Mouse (Mus musculus) cerebellum, adult 9-10 months (tissue): Measurements from ENCODE around the gene Wdtc1.

Experiments
- DNase-seq: peaks from one replicate; pipeline ENCODE4 v3.0.0; 2022

The Wdtc1 gene

DNA sequence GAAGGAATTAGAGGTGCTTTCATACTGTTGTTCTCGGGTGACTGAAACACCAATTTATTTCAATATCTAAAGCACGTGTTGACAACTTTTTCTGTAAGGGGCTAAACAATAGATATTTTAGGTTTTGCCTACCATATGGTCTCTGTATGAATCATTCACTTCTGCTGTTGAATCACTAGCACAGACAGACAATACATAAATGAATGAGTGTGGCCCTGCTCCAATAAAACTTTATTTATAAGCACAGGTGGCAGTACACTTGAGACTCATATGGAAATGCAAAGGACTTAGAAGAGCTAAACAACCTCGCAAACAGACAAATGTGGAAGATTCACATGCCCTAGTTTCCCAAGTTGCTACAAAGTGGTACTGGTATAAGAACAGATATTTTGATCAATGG lies 33.6 kb downstream of the Wdtc1 start:
- no peak for DNase-seq

DNA sequence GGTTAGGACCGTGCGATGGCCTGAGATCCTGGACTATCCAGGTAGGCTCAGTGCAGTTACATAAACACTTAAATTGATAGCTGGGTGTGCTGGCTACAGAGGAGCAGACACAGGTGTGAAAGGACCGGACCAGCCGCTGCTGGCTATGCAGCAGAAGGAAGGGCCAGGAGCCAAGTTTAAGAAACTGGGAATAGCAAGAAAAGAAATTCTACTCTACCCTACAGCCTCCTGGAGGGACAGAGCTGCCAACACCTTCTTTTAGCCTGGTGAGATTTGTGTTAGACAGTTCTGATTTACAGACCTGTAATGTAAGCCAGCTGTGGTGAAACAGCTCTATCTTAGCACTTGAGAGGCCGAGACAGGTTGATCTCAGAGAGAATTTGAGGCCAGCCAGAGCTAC lies 37.3 kb downstream of the Wdtc1 start:
- DNase-seq: no peak

DNA sequence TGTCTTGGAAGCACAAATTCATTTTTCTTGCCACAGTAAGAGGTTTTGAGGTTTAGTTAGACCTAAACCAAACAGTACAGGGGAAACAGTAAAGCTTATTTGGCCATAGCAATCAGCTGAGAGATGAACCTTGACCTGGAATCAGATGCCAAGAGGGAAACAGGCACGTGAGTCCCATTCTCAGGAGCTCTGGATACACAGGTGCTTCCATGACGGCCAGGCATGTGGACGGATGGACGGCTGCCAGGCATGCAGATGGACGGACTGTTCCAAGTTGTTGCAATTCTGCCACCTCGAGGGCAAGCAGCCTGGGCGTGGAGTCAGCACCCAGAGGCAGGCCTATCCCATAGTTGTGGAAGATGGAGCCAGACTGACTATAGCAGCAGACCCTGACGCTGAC lies 38.4 kb downstream of the Wdtc1 start:
- DNase-seq: peak; percentile 88

DNA sequence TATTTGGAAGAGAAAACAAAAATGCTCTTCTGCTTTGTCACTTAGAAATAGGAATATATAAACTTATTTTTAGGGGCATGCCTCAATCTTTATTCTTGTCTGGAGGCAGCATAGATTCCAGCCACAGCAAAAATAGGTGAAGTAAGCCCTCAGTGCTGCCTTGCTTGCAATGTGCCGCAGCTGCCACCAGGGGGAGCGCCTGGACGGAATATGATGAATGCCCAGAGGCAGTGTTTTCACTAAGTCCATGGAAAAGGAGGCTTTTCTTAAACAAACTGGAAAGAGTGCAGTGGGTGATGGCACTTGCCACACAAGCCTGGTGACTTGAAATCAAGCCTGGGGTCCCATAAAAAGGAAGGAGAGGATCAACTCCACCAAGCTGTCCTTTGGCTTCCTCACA lies 43.3 kb downstream of the Wdtc1 start:
- peak; percentile 86 for DNase-seq

DNA sequence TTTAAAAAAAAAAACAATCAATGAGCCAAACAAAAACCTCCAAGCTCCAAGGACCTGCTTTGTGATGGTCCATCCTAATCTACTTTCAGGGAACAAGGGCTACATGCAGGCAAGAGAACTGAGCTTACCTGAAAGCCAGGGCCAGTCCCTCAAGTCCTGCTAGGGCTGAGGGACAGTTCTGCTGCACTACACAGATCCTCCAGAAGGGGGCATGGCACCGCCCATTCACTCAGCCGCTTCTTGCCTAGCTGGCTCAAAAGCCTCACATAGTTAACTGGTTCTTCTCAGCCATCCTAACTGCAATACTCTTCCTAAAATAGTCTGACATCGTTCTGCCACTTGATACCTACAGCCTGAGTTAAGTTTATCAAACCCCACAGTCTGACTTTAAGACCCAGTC lies 46.0 kb downstream of the Wdtc1 start:
- peak; percentile 71 for DNase-seq

DNA sequence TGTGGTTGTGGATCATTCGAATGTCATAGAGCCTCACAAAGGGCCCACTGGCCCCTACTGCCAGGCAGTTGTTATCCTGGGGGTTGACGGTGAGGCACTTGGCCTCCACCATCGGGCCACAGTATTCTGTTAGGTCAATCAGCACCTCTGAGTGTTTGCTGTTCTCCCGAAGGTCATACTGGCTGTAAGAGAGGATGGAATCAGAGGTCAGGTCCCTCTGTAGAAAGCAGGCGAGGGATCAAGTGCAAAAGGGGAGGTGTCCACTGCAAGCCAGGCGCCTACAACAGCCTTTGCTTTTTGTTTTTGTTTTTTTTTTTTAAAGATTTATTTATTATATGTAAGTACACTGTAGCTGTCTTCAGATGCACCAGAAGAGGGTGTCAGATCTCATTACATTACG lies 47.5 kb downstream of the Wdtc1 start:
- DNase-seq: no peak

DNA sequence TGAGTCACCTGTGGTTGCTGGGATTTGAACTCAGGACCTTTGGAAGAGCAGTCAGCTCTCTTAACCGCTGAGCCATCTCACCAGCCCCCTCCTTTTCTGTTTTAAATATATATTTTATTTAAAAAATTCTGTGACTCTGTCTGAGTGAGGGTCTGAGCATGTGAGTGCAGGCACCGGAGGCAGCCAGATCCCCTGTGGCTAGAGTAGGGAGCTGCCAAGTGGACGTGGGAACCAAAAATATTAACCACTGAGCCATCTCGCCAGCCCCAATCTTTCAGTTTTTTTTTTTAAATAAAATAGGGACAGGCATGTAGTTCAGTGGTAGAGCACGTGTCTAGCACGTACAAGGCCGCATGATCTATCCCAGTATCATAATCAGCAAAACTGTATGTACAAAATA lies 48.5 kb downstream of the Wdtc1 start:
- DNase-seq: no peak

DNA sequence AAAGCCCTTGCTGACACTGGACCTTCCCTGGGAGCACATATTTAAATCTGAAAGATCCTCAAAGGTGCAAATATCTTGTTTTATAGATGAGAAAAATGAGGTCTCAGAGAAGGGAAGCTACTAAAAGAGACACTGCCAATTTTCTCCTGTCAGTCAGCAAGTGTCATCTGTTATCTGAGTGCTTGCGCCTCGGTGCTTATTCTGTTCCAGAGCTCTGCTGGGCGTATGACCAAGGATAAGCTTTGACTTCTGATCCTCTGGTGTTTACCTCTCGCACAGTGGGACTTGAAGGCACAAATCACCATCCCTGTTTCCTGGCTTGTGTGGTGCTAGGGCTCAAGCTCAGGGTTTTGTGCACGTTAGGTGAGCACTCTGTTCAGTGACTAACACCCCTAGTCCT lies 50.6 kb downstream of the Wdtc1 start:
- no peak for DNase-seq

DNA sequence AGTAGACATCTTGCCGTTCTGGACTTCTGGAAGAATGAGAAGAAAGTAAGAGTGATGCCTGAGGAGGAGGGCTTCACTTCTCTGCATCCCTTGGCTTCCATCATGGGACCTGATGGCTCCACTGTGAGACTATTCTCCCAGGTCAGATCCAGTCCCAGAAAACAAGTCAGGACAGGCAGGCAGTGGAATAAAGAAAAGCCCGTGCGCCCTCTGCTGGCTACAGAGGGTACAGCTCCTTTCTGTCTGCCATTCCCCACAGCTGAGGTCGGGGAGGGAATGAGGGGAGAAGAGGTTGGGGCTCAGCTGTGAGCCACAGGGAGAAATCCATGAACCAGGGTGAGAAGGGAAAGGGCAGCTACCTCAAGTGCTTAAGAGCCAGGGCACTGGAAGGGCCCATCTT lies 51.5 kb downstream of the Wdtc1 start:
- DNase-seq: peak; percentile 87

DNA sequence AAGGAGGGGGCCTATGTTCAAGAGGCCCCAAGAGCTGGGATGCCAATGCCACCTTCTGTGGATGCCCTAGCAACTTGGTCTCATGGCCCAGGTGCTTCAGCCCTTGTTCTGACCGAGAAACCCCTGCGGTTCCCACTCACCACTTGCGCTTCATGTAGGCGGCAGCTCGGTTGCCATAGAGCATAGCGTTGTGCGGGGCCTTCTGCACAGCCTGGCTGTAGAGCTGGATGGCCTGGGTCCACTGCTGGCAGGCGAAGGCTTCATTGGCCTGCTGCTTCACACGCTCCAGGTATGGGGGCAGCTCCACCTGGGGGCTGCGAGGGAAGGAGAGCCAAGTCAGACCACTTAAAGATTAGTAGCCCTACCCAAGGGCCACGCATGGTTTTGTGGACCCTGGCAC lies 52.9 kb downstream of the Wdtc1 start:
- DNase-seq: no peak

DNA sequence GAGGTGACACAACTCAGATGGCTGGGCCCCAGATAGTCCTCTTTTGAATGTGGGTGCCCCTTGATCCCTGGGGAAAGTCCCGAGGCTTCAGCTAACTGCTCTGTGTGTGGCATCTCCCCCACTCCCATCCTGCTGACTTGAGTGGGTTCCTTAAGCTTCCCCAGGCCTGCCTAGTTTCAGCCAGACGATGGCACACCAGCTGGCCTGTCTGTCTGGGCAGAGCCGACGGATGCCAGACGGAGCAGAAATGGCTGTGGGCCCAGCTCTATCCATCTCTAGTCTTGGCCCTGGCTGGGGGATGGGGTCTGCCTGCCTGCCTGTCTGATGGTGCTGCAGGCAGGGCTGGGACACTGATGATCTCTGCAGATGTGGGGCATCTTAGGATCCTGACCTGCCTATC lies 53.6 kb downstream of the Wdtc1 start:
- peak; percentile 83 for DNase-seq

DNA sequence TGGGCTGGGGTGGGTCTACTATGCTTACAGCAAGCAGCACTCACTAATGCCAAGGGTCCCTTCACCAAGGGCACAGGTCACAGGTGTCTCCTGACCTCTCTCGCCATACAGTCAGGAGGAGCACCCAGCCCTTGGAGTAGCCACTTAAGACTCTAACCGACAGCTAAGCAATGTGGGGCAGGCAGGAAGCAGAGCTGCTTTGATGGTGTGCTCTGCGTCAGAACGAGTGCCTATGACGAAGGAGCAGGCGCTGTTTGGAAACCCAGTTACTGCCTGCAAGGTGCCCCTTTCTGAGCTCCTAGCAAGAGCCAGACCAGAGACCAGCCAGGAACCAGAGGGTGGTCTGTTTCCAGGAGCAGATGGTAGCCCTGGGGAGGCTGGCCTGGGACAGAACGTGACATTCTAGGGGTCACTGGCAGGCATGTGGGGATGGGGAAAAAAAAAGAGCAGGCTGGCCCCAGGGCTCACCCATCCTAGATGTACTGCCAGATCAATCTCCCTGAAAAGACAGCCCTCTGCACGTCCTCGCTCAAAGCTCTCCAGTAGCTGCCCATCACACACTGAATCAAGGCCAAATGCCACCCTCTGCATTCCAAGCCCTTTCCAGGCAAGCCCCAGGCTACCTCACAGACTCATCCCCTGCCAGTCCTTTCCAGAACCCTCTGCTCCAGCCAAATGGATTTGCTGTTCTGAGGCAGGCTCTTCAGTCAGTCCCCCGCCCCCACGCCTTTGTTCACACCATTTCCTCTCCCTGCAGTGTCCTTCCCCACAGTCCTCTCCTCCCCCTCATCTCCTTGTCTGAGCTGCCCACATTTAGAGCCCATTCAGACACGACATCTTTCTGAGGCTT lies 54.5 kb downstream of the Wdtc1 start:
- peak; percentile 93 for DNase-seq

DNA sequence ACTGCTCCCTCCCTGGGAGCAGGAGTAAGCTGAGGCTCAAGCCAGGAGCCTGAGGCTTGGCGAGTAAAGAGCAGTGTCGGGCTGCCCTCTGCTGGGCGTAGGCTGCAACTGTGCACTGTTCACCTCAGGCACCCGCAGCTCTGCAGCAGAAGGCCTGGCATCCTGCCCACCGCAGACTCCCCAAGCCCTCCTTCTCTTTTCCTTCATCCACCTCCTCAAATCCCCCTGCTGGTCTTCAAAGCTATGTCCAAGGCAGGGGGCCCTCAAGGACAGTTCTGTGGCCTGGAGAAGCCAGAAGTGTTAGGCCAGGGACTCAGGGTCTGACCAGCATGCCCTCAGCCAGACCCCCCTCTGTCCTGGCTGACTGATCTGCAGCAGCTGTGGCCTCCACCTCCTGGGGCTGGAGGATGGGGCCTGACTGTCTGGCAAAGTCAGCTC lies 55.5 kb downstream of the Wdtc1 start:
- peak; percentile 93 for DNase-seq

DNA sequence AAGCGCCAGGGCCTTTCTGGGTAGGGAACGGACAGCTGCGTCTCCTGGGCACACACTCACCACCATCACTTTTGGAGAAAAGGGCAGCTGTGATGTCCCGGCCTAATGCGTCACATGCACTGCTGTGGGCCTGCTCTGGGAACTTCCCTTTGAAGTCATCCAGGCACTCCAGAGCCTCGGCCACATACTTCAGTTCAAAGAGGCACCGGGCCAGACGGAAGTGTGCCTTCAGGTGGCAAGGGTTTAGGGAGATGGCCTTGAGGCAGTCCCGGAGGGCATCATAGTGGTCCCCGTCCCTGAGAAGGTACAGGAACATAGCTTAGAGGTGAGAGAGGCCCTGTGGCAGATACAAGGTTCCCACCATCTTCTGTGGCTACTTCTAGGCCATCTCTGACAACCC lies 55.9 kb downstream of the Wdtc1 start:
- DNase-seq: no peak

DNA sequence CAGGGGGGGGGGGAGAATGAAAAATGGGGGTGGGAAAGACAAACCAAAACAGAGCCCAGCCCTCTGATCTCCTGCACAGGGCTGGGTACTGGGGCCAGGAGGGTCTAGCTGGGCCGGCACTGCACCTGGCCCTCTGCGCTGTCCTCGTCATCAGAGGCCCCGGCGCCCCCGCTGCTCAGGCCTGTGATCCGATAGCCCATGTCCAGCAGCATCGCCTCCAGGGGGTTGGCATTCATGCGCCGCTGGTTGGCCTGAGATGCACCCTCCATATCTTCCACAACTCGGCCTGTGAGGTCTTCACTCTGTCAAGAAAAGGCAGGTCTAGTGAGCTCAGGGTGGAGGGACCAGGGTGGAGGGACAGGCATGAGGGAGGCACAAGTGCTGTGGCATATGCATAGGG lies 59.2 kb downstream of the Wdtc1 start:
- DNase-seq: no peak

DNA sequence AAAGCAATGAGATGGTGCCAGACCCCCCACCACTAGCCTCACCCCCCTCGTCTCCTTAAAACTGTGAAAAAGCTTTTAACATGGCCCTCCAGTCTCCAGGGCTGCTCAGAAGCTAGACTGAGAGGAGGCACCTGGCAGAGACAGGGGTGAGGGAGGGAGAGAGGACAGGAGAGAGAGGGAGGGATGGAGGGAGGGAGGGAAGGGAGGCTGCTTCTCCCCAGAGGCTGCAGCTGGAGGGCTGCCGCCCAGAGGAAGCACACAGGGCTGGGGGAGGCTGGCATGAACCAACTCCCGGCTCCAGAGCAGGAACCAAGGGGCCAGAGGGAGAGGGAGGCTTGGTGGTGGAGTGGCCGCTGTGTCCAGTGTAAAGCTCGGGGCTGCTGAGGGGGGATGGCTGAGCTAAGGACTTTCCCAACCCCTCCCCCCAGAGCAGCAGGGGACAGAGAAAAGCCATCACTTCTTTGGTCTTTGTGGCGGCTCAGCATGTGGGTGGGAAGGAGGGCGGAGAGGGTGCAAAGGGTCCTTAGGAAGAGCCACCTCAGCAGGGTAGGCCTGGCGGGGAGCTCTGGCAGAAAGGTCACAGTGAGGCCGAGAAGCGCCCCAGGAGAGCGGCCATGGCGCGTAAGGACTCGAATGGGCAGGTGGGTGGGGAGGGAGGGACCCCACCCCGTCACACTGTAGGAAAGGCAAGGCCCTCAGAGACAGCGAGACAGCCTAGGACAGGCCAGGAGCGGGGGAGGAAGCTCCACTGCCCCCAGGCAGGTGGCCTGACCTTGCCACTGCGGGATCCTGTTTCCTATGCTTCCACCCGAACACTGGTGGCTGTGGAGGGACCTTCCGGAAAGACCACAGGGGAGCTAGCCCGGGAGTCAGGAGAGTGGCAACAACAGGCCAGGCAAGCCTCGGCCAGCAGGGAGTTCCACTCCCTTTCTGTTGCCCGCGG lies 60.1 kb downstream of the Wdtc1 start:
- no peak for DNase-seq

DNA sequence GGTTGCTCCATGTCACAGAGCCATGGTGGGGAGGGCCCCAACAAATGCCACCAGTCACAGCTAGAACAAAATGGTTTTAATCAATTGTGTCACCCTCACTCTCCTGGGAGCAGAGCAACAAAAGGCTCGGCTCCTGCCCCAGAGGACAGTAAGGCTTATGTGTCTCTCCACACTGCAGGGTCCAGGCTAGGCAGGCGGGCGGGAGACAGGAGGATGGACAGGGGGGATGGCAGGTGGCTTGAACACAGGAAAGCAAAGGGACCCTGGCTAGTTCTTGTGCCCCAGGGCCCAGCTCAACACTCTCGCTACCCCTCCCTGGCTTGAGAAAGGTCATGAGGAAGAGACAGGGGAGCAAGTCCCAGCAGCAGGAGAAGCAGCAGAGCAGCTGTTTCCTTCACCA lies 60.9 kb downstream of the Wdtc1 start:
- no peak for DNase-seq

DNA sequence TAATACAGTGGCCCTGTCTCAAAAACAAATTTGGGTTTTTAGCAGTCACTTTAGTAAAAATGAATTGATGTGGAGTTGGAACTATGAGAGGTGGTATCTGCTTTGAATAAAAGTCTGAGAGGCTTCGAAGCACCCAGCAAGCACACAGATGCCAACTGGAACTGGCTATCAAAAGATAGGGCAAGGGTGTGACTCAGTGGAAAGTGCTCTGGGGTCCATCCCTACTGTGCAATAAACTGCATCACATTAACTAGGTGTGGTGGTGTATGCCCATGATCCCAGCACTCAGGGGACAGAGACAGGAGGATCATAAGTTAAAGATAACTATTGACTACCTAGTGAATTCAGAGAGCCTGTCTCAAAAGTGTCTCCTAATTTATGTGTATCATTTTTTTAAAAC lies 62.0 kb downstream of the Wdtc1 start:
- DNase-seq: no peak

DNA sequence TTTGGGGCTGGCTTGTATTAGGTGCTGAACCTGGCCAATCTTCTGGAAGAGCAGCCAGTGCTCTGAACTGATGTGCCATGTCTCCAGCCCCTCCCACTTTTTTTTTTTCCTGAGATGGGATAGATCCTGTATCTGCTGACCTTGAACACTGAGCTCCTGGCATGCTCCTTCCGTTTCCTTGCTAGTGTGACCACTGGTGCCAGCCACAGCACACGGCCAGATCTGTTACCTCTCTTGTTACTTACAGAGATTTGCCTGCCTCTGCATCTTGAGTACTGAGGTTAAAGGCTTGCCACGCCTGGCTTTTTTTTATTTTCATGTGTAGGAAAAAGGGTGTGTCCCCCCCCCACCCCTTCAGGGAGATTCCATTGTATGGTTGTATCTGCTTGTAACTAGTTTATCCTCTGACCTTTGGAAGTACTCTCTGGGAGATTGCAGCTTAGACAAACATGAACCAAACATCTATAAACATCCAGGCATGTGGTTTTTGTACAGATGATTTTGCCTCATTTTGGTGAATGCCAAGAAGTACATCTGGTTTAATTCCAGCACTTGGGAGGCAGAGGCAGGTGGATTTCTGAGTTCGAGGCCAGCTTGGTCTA lies 66.7 kb downstream of the Wdtc1 start:
- DNase-seq: no peak

DNA sequence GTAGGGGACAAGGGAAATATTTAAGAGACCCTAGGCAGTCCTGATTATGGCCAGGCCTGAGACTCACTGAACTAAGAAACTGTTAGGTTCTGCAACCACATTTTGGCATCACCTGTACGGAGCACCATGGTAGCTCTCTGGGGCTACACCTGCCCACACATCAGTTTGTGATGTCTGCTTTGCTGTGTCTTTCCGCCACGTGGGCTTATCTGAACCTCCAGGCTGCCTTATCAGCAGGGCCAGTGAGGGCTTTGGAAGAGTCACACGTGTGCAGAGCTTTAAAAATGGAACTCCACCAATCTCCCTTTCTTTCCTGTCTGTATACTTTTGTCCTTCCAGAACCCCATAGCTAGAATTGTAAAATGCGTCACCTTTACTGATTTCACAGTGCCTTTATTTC lies 67.3 kb downstream of the Wdtc1 start:
- no peak for DNase-seq

DNA sequence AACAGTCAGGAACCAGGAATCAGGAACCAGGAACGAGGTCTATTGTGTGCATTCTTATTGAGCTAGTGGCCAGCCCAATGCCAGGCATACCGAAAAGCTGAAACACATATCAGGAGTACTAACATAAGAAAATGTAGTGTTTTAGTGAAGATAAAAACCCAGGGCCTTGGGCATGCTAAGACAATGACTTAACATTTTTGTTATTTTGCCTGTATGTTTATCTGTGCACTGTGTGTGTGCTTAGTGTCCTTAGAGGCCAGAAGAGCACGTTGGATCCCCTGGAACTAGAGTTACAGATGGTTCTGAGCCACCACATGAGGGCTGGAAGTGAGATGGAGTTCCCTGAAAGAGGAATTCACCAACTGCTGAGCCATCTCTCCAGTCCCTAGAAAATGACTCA lies 68.0 kb downstream of the Wdtc1 start:
- DNase-seq: no peak

DNA sequence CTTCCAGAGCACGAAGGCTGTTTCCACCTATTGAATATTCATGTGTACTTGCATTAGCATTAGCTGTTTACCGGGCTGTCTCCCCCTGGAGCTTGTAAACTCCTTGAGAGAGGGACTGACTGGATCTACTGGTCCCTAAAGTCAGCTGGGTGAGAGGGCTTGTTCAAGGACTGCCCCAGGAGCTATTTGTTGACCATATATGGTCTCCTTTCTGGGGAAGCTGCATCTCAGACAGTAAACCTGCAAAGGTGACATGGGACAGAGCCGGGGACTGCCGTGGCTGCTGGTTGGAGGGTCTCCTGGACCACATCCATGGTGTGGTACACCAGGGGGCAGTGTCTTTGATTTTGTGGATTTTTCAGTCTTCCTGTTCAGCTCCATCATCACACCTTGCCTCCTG lies 70.6 kb downstream of the Wdtc1 start:
- DNase-seq: no peak

DNA sequence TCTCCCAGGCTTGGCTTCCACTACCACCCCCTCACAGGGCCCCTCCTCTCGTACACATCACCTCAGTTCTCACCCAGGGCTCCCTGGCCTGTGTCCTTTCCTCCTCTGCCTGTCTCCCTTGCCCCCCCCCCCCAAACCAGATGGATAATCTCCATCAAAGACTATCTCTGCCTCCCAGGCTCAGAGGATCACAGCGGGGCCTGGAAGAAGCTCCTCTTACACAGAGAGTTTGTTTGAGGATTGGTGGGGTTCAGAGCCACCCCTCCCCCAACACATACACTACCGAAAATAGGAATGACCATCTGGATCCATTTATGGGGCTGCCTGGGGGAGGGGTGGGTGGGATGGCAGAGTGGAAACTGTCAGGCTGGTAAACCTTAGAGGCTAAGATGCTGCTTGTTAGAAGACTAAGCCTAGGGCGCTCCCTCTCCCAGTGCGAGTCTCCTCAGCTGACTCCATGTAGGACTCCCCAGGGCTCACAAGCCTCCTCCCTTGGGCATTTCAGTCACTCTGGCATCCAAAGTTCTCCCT lies 71.3 kb downstream of the Wdtc1 start:
- no peak for DNase-seq
